Mouse (Mus musculus) embryonic stem cell, embryonic (primary cell): ENCODE results near the gene Cdkl4.
"Not testable (repeated sequence)": the region's sequence is repeated elsewhere in the genome, so short reads cannot be mapped to it uniquely, and the experiment has no call there.

Experiments
- CTCF ChIA-PET, 4 experiments: fragments of 300-600 bp in 2 of 4; fragments of 350-600 bp in 2 of 4; sonication (Branson Sonifier 250); formaldehyde crosslinking; loops; one replicate each; lab custom pipeline; 2022; ENCODE audit warnings: inconsistent platforms in 2 of 4; lab: Charles Lee
- POLR2A ChIA-PET, 4 experiments: fragments of 300-600 bp in 2 of 4; fragments of 350-600 bp in 2 of 4; sonication (Branson Sonifier 250); formaldehyde crosslinking; loops; one replicate each; lab custom pipeline; 2022; ENCODE audit warnings: antibody characterized with exemption in 4 of 4, inconsistent platforms in 1 of 4; lab: Charles Lee

Cdkl4 gene

GRCm38 (mm10) chr17:80553318-80554270, 24.0 kb downstream of the Cdkl4 start:
- ChIA-PET CTCF (interaction anchor here (0.6 to 2.2 kb wide), 27 partner anchors 9 to 314 kb away, joined by 3 to 24 read pairs (median 4); partner anchors contain the start of genes Sos1 (in 2 of the 4), Dhx57 (in 1 of the 4) and Morn2 (in 1 of the 4)), POLR2A (interaction anchor here in 3 of 4 experiments (0.6 to 2.8 kb wide), 27 partner anchors 10 to 536 kb away, joined by 3 to 15 read pairs (median 4); partner anchors contain the start of genes Sos1 (in 2 of the 3), Srsf7 (in 1 of the 3) and Ttc39d (in 1 of the 3))

GRCm38 (mm10) chr17:80552653-80553052, 25.0 kb downstream of the Cdkl4 start:
- POLR2A ChIA-PET: interaction anchor here in 3 of 4 experiments (1.3 to 2.8 kb wide), 5 partner anchors 9 to 346 kb away, joined by 3 to 15 read pairs (median 8); partner anchors contain the start of genes Sos1 (in 1 of the 3), Srsf7 (in 1 of the 3) and Ttc39d (in 1 of the 3)
- CTCF ChIA-PET: interaction anchor here in 2 of 4 experiments (1.5 to 1.8 kb wide), 2 partner anchors 73 to 97 kb away, joined by 3 to 24 read pairs; partner anchors contain the start of gene Sos1 (in 1 of the 2)

GRCm38 (mm10) chr17:80550981-80551380, 26.6 kb downstream of the Cdkl4 start:
- ChIA-PET POLR2A (interaction anchor here in 3 of 4 experiments (0.7 to 1.7 kb wide), 7 partner anchors 8 to 344 kb away, joined by 3 to 5 read pairs (median 3); partner anchors contain the start of genes Srsf7 (in 1 of the 3) and Ttc39d (in 1 of the 3)), CTCF (interaction anchor here in 1 of 4 experiments (0.7 to 1.1 kb wide), 3 partner anchors 8 to 136 kb away, joined by 3 read pairs; no protein-coding TSS in a partner anchor)

- ChIA-PET POLR2A (no interaction called here), CTCF (no interaction called here)
Measured at GRCm38 (mm10) chr17:80546846-80547245, 30.8 kb downstream of the Cdkl4 start.

- POLR2A ChIA-PET: interaction anchor here in 1 of 4 experiments (1.0 kb wide), 1 partner anchor 10 kb away, joined by 3 read pairs; no protein-coding TSS in a partner anchor
- CTCF ChIA-PET: interaction anchor here in 1 of 4 experiments (0.6 to 1.2 kb wide), 2 partner anchors 13 to 107 kb away, joined by 3 read pairs; no protein-coding TSS in a partner anchor
Measured at GRCm38 (mm10) chr17:80546227-80546626, 31.4 kb downstream of the Cdkl4 start.

- ChIA-PET POLR2A (interaction anchor here in 2 of 4 experiments (1.0 to 1.3 kb wide), 5 partner anchors 10 to 221 kb away, joined by 3 to 4 read pairs (median 4); no protein-coding TSS in a partner anchor), CTCF (interaction anchor here in 2 of 4 experiments (1.3 to 3.6 kb wide), 4 partner anchors 10 to 17 kb away, joined by 4 to 13 read pairs (median 6); no protein-coding TSS in a partner anchor)
Measured at GRCm38 (mm10) chr17:80543646-80544045, 34.0 kb downstream of the Cdkl4 start.

- POLR2A ChIA-PET: no interaction called here
- CTCF ChIA-PET: no interaction called here
Measured at GRCm38 (mm10) chr17:80537136-80537535, 40.5 kb downstream of the Cdkl4 start.

- CTCF ChIA-PET: interaction anchor here in 2 of 4 experiments (0.7 to 1.5 kb wide), 3 partner anchors 18 to 25 kb away, joined by 3 to 4 read pairs (median 3); no protein-coding TSS in a partner anchor
- POLR2A ChIA-PET: interaction anchor here in 2 of 4 experiments (0.9 to 1.3 kb wide), 2 partner anchors 31 to 52 kb away, joined by 3 read pairs; no protein-coding TSS in a partner anchor
Measured at GRCm38 (mm10) chr17:80535633-80536032, 42.0 kb downstream of the Cdkl4 start.

- POLR2A ChIA-PET, CTCF ChIA-PET: not testable (repeated sequence)
Measured at GRCm38 (mm10) chr17:80531351-80531750, 46.3 kb downstream of the Cdkl4 start.

- ChIA-PET CTCF (interaction anchor here in 1 of 4 experiments (0.6 kb wide), 1 partner anchor 41 kb away, joined by 3 read pairs; no protein-coding TSS in a partner anchor), POLR2A (no interaction called here)
Measured at GRCm38 (mm10) chr17:80523231-80523630, 54.4 kb downstream of the Cdkl4 start.

GRCm38 (mm10) chr17:80522229-80522556, 55.4 kb downstream of the Cdkl4 start:
- CTCF ChIA-PET: interaction anchor here in 1 of 4 experiments (0.6 kb wide), 1 partner anchor 34 kb away, joined by 3 read pairs; no protein-coding TSS in a partner anchor
- POLR2A ChIA-PET: no interaction called here

GRCm38 (mm10) chr17:80521521-80522228, 55.9 kb downstream of the Cdkl4 start:
- CTCF ChIA-PET: no interaction called here

GRCm38 (mm10) chr17:80520537-80520936, 57.1 kb downstream of the Cdkl4 start:
- CTCF ChIA-PET: no interaction called here

More at GRCm38 (mm10) chr17:80521521-80522228, 55.9 kb downstream of the Cdkl4 start:
- POLR2A ChIA-PET: no interaction called here

GRCm38 (mm10) chr17:80518811-80519210, 58.8 kb downstream of the Cdkl4 start:
- CTCF ChIA-PET: interaction anchor here in 2 of 4 experiments (0.5 to 0.7 kb wide), 2 partner anchors 24 to 51 kb away, joined by 3 read pairs; no protein-coding TSS in a partner anchor

More at GRCm38 (mm10) chr17:80520537-80520936, 57.1 kb downstream of the Cdkl4 start:
- POLR2A ChIA-PET: no interaction called here

GRCm38 (mm10) chr17:80517244-80517643, 60.4 kb downstream of the Cdkl4 start:
- ChIA-PET CTCF (interaction anchor here in 3 of 4 experiments (0.5 to 1.1 kb wide), 4 partner anchors 24 to 494 kb away, joined by 3 to 4 read pairs (median 3); no protein-coding TSS in a partner anchor), POLR2A (interaction anchor here in 2 of 4 experiments (1.1 to 1.4 kb wide), 2 partner anchors 34 to 61 kb away, joined by 3 to 4 read pairs; no protein-coding TSS in a partner anchor)

More at GRCm38 (mm10) chr17:80518811-80519210, 58.8 kb downstream of the Cdkl4 start:
- POLR2A ChIA-PET: interaction anchor here in 1 of 4 experiments (0.7 to 1.0 kb wide), 2 partner anchors 20 to 25 kb away, joined by 3 read pairs; no protein-coding TSS in a partner anchor

- ChIA-PET CTCF (no interaction called here), POLR2A (no interaction called here)
Measured at GRCm38 (mm10) chr17:80515956-80516355, 61.7 kb downstream of the Cdkl4 start.

- ChIA-PET POLR2A (interaction anchor here in 1 of 4 experiments (1.1 kb wide), 1 partner anchor 10 kb away, joined by 3 read pairs; no protein-coding TSS in a partner anchor), CTCF (no interaction called here)
Measured at GRCm38 (mm10) chr17:80515513-80515912, 62.1 kb downstream of the Cdkl4 start.
